Mouse (Mus musculus) bone marrow, adult 2 months (tissue): ENCODE measurements around the gene Notch1.

Source experiments
- CTCF ChIP-seq: fragments of 200-500 bp; IDR thresholded peaks from 2 replicates; pipeline ENCODE4 v1.5.1; 2011; ENCODE audit warnings: low read length, control low read depth; ENCODE audit not compliant: control insufficient read depth, insufficient read depth
- POLR2A ChIP-seq: fragments of 200-500 bp; IDR thresholded peaks from 2 replicates; pipeline ENCODE4 v1.6.1; 2011; ENCODE audit warnings: low read depth, mild to moderate bottlenecking, control low read depth, low read length, borderline replicate concordance; ENCODE audit not compliant: control insufficient read depth

DNA sequence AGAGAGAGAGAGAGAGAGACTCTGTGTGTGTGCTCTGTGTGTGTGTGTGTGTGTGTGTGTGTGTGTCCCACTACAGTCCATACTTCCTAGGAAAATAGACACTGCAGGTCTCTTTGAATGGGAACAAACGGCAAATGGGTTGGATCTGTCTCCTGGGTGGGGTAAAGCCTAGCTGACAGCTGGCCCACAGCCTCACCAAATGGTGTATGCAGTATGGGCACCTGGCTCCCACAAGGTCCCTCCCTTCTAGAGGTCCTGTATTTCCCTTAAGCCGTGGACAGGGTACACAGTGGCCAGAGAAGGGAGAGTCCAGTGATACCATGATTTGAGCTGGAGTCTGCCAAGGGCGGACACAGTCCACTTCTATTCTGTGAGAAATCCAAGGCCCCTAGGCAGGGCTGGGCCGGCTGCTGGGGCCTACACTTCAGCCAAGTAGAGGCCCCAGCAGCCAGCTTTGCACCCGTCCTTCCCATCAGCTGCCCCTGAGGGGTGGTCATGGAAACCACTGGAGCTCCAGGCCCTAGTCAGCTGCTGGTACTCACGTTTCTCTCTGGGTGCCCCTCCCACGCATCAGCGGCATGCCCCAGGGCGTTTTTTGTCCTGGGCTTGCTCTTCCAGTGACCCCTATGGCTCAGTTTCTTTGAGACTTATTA is 24.9 kb upstream of the Notch1 start:
- TF ChIP-seq CTCF (no peak), POLR2A (no peak)
